Mouse (Mus musculus) liver, adult 2 months (tissue): ENCODE data around the gene Tmem60.

Experiments
- CTCF ChIP-seq: fragments of 200-500 bp; IDR thresholded peaks from 2 replicates; pipeline ENCODE4 v1.5.1; 2011; ENCODE audit warnings: low read depth, low read length, control low read depth
- POLR2A ChIP-seq: fragments of 200-500 bp; IDR thresholded peaks from 2 replicates; pipeline ENCODE4 v1.6.1; 2011; ENCODE audit warnings: low read length, control low read depth; ENCODE audit not compliant: insufficient read depth; ENCODE audit errors: extremely low read depth

DNA sequence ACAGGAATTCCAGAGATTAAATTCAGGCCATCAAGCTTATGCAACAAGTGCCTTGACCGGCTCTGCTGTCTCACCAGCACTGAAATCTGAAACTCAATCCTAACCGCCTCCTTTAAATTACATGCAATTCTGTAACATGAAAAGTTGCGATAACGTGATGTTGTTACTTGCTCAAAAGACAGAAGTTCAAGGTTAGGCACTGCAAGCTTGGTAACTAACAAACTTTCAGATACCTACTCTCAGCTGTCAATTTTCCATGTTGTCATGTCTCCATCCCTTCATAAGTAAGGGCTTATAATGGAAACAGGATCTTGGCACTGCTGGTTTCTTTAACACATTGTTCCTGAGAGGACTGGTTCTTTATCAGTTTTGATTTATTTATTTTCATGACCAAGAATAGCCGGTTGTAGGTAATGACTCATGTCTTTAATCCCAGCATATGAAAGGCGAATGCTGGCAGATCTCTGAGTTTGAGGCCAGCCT, 47.7 kb downstream of the Tmem60 start:
- no peak for TF ChIP-seq POLR2A
- TF ChIP-seq CTCF = no peak
